Mouse (Mus musculus) gastrocnemius, adult 2 months (tissue): ENCODE measurements around the gene Rasgrp4. TPM values are rescaled to one million over a fixed set of nuclear protein-coding genes. Genes with fewer than 3 reads are reported as not detected.
"Not testable (repeated sequence)": the region's sequence is repeated elsewhere in the genome, so short reads cannot be mapped to it uniquely, and the experiment has no call there.

Experiments used
- DNase-seq: peaks from one replicate; pipeline ENCODE4 v3.0.0; 2022
- H3K27ac ChIP-seq: fragments of 200-600 bp; 2 replicates; pipeline ENCODE4 v1.8.1; 2022; ENCODE audit warnings: mild to moderate bottlenecking
- H3K4me3 ChIP-seq: fragments of 200-600 bp; 2 replicates; pipeline ENCODE4 v1.8.1; 2022; ENCODE audit warnings: mild to moderate bottlenecking, moderate library complexity
- CTCF ChIP-seq: fragments of 200-600 bp; IDR thresholded peaks from 2 replicates; pipeline ENCODE4 v1.8.1; 2022; ENCODE audit warnings: antibody characterized with exemption, mild to moderate bottlenecking, moderate library complexity
- intact Hi-C: fragments of 180-260 bp; cut with DNase I; formaldehyde crosslinking; loops from one replicate; pipeline ENCODE4 v1.15.1; 2025
- total RNA-seq, 2 experiments: library from RNA; stranded (reverse); gene quantifications; 2 replicates each; pipeline ENCODE4 v1.2.3; 2021

Gene Rasgrp4
- total RNA-seq, 2 experiments from 2014 or later: 0.61 to 0.84 TPM

GRCm38 (mm10) chr7:29170755-29171561 lies 36.3 kb downstream of the Rasgrp4 start:
- intact Hi-C loops: loop anchor here (5.0 to 10.0 kb wide), 2 partner anchors 406 to 1679 kb away; partner anchors contain the start of genes Nfkbib and Sirt2
- TF ChIP-seq CTCF: no peak
- DNase-seq: peak; percentile 52
- H3K27ac ChIP-seq: peak overlapping the region; percentile 83
- peak overlapping the region; percentile 89 for H3K4me3 ChIP-seq

- TF ChIP-seq CTCF: no peak
- H3K27ac ChIP-seq: peak overlapping the region; percentile 12; the same call in 1 of the 2 replicates
- peak overlapping the region; percentile 89 for H3K4me3 ChIP-seq
- intact Hi-C loops: loop anchor here (5.0 to 10.0 kb wide), 2 partner anchors 407 to 1679 kb away; partner anchors contain the start of genes Nfkbib and Sirt2
- DNase-seq: peak; percentile 51
These were observed 37.0 kb downstream of the Rasgrp4 start for GRCm38 (mm10) chr7:29171562-29172097.

- intact Hi-C loops: loop anchor here (5.0 to 10.0 kb wide), 2 partner anchors 408 to 1680 kb away; partner anchors contain the start of genes Nfkbib and Sirt2
- Histone ChIP-seq H3K4me3 (no peak overlapping the region), H3K27ac (no peak overlapping the region)
- no peak for TF ChIP-seq CTCF
- peak; percentile 38 for DNase-seq
These were observed 37.9 kb downstream of the Rasgrp4 start for GRCm38 (mm10) chr7:29172390-29173016.

GRCm38 (mm10) chr7:29178106-29178505 lies 43.5 kb downstream of the Rasgrp4 start:
- Histone ChIP-seq H3K4me3 (peak overlapping the region; percentile 74), H3K27ac (peak overlapping the region; percentile 96)
- DNase-seq: no peak
- TF ChIP-seq CTCF: peak; percentile 40
- intact Hi-C loops: loop anchor here (2.0 to 10.0 kb wide), 3 partner anchors 53 to 413 kb away; partner anchors contain the start of genes Dpf1, Nfkbib, Ryr1 and Sirt2

- intact Hi-C loops: loop anchor here (2.0 to 10.0 kb wide), 3 partner anchors 55 to 415 kb away; partner anchors contain the start of genes Dpf1, Nfkbib, Ryr1 and Sirt2
- H3K27ac ChIP-seq: peak overlapping the region; percentile 96
- DNase-seq: peak; percentile 47
These were observed 44.7 kb downstream of the Rasgrp4 start for GRCm38 (mm10) chr7:29179323-29179722.

GRCm38 (mm10) chr7:29180077-29180853 lies 45.6 kb downstream of the Rasgrp4 start, which contains the start of gene Psmd8:
Psmd8 (minus strand) TSS chr7:29180701.
- H3K4me3 ChIP-seq: peak within 1 kb of the TSS; percentile 74
- TF ChIP-seq CTCF: peak; percentile 72
- peak within 1 kb of the TSS; percentile 96 for H3K27ac ChIP-seq
- intact Hi-C loops: loop anchor here (2.0 kb wide), 1 partner anchor 55 kb away; no protein-coding TSS in a partner anchor
- DNase-seq: peak; percentile 98

More at GRCm38 (mm10) chr7:29179323-29179722, 44.7 kb downstream of the Rasgrp4 start:
- peak overlapping the region; percentile 74 for H3K4me3 ChIP-seq
- no peak for TF ChIP-seq CTCF

GRCm38 (mm10) chr7:29180854-29181236 lies 46.2 kb downstream of the Rasgrp4 start:
- DNase-seq: no peak
- peak overlapping the region; percentile 74 for H3K4me3 ChIP-seq
- intact Hi-C loops: loop anchor here (2.0 kb wide), 1 partner anchor 54 kb away; no protein-coding TSS in a partner anchor
- H3K27ac ChIP-seq: peak overlapping the region; percentile 96
- no peak for TF ChIP-seq CTCF

GRCm38 (mm10) chr7:29181323-29181722 lies 46.7 kb downstream of the Rasgrp4 start:
- intact Hi-C loops: loop anchor here (2.0 kb wide), 1 partner anchor 53 kb away; no protein-coding TSS in a partner anchor
- not testable (repeated sequence) for DNase-seq, H3K4me3 ChIP-seq, H3K27ac ChIP-seq

GRCm38 (mm10) chr7:29194230-29194629 lies 59.6 kb downstream of the Rasgrp4 start:
- H3K4me3 ChIP-seq, intact Hi-C loops, H3K27ac ChIP-seq, DNase-seq: not testable (repeated sequence)

GRCm38 (mm10) chr7:29202577-29202976 lies 67.9 kb downstream of the Rasgrp4 start:
- no peak for DNase-seq
- intact Hi-C loops: no loop called here
- Histone ChIP-seq H3K4me3 (no peak overlapping the region), H3K27ac (no peak overlapping the region)
- no peak for TF ChIP-seq CTCF

Other genes with a start within 250 kb of the Rasgrp4 start
- 10 to 100 TPM; 27.1 to 40.2 TPM for gene Actn4, start 172.5 kb upstream of the Rasgrp4 start, total RNA-seq
- 100 to 1,000 TPM; 122 to 141 TPM for gene Eif3k, start 153.0 kb upstream of the Rasgrp4 start, total RNA-seq
- under 1 TPM; 0.25 to 0.33 TPM for gene Map4k1, start 152.8 kb upstream of the Rasgrp4 start, total RNA-seq
- 1,000 to 10,000 TPM; 1,499 to 2,077 TPM for gene Ryr1, start 9.7 kb upstream of the Rasgrp4 start, total RNA-seq
- gene Fam98c, start 21.4 kb downstream of the Rasgrp4 start, total RNA-seq: 10 to 100 TPM; 10.2 to 11.5 TPM
- gene Ggn, start 35.4 kb downstream of the Rasgrp4 start, total RNA-seq: under 1 TPM; 0.14 to 0.20 TPM
- 1 to 10 TPM; 1.0 to 1.6 TPM for gene Spred3, start 35.6 kb downstream of the Rasgrp4 start, total RNA-seq
- 100 to 1,000 TPM; 142 to 228 TPM for gene Psmd8, start 45.9 kb downstream of the Rasgrp4 start, total RNA-seq
- gene Catsperg1, start 79.2 kb downstream of the Rasgrp4 start, total RNA-seq: under 1 TPM; 0.08 to 0.23 TPM
- gene Kcnk6, start 97.7 kb downstream of the Rasgrp4 start, total RNA-seq: 1 to 10 TPM in 1 of 2 experiments, under 1 TPM in 1; 0.61 to 1.4 TPM
- gene Yif1b, start 103.5 kb downstream of the Rasgrp4 start, total RNA-seq: 10 to 100 TPM; 35.9 to 46.6 TPM
- under 1 TPM; 0.64 to 0.81 TPM for gene 2200002D01Rik, start 113.6 kb downstream of the Rasgrp4 start, total RNA-seq
- gene Spint2, start 147.1 kb downstream of the Rasgrp4 start, total RNA-seq: 1 to 10 TPM; 4.7 to 6.0 TPM
- 1 to 10 TPM; 3.8 to 4.5 TPM for gene Ppp1r14a, start 154.5 kb downstream of the Rasgrp4 start, total RNA-seq
- 1 to 10 TPM in 1 of 2 experiments, under 1 TPM in 1; 0.86 to 2.6 TPM for gene Dpf1, start 169.1 kb downstream of the Rasgrp4 start, total RNA-seq